Mouse (Mus musculus): ENCODE measurements around the gene Fcer1g. TPM values are rescaled to one million over a fixed set of nuclear protein-coding genes. Genes with fewer than 3 reads are reported as not detected.

Fcer1g gene
- polyA plus RNA-seq, 1 experiment from 2014 or later: 33.8 TPM

- Histone ChIP-seq H3K27me3 (no peaks in the 10 kb centered on the region), H3K27ac (no peak overlapping the region), H3K4me1 (replicated peaks) (no peaks in the 10 kb centered on the region), H3K4me2 (no peak overlapping the region), H3K36me3 (peaks cover 49% of the 10 kb centered on the region), H3K4me3 (no peak overlapping the region), H3K9me3 (no peaks in the 10 kb centered on the region), H3K9ac (0 out of 2 replicates have a peak overlapping the region, but pooled peaks have one; percentile 19)
- ATAC-seq (ENCODE audit: low FRiP score): no peak
- WGBS: 87% methylated on average over 12 of the region's 12 CpGs
Observed at GRCm38 (mm10) chr1:171232800-171233730, 1.1 kb downstream of the Fcer1g start.

DNA sequence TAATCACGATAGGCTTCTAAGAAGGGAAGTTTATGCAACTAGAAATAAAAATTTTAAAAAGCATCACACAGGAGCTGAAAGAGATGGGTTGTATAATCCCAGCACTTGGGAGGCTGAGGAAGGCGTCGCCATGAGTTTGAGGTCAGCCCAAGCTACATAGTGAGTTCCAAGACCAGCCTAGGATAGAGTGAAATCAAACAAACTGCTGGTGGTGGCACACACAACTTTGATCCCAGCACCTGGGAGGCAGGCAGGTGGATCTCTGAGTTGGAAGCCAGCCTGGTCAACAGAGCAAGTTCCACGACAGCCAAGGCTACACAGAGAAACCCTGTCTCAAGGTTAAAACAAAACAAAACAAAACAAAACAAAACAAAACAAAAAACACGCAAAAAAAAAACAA is 1.8 kb downstream of the Fcer1g start:
- ATAC-seq (ENCODE audit: low FRiP score): no peak
- Histone ChIP-seq H3K9ac (no peak overlapping the region), H3K4me2 (no peak overlapping the region), H3K36me3 (peaks cover 42% of the 10 kb centered on the region), H3K9me3 (no peaks in the 10 kb centered on the region), H3K4me1 (replicated peaks) (no peaks in the 10 kb centered on the region), H3K4me3 (no peak overlapping the region), H3K27ac (no peak overlapping the region), H3K27me3 (no peaks in the 10 kb centered on the region)
- 91% methylated on average over 5 of the region's 5 CpGs for WGBS

DNA sequence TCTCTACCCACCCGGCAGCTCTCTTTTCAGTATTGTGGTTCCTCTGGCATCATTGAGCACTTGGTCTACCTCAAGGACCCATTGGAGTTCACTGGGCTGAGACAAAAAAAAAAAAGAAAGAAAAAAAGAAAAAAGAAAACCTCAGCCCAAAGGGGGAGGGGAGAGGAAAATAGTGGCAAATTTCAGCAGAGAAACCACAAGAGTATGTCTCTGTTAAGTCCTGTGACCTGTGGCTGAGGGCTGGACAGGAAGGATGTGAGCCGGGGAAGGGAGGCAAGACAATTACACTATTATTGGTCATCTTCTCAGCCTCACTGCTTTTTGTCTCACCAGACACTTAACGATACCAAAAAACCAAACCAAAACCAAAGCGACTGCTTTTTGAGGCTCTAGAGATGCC is 2.3 kb downstream of the Fcer1g start:
- no peak overlapping the region for H3K4me3 ChIP-seq
- no peaks in the 10 kb centered on the region for H3K9me3 ChIP-seq
- ATAC-seq (ENCODE audit: low FRiP score): no peak
- peaks cover 37% of the 10 kb centered on the region for H3K36me3 ChIP-seq
- 77% methylated on average over 4 of the region's 4 CpGs for WGBS
- no peaks in the 10 kb centered on the region for H3K4me1 ChIP-seq (replicated peaks)
- H3K9ac ChIP-seq: no peak overlapping the region
- no peaks in the 10 kb centered on the region for H3K27me3 ChIP-seq
- no peak overlapping the region for H3K4me2 ChIP-seq
- H3K27ac ChIP-seq: no peak overlapping the region

GRCm38 (mm10) chr1:171230215-171230614 is 4.0 kb downstream of the Fcer1g start:
- Histone ChIP-seq H3K4me3 (no peak overlapping the region), H3K9me3 (no peaks in the 10 kb centered on the region), H3K9ac (no peak overlapping the region), H3K27me3 (no peaks in the 10 kb centered on the region), H3K4me1 (replicated peaks) (no peaks in the 10 kb centered on the region), H3K4me2 (no peak overlapping the region), H3K36me3 (peaks cover 21% of the 10 kb centered on the region), H3K27ac (no peak overlapping the region)
- ATAC-seq (ENCODE audit: low FRiP score): no peak
- WGBS: 64% methylated on average over 3 of the region's 3 CpGs

- no peak overlapping the region for H3K4me2 ChIP-seq
- WGBS: 66% methylated on average over 6 of the region's 6 CpGs
- no peaks in the 10 kb centered on the region for H3K27me3 ChIP-seq
- no peak overlapping the region for H3K9ac ChIP-seq
- no peak overlapping the region for H3K27ac ChIP-seq
- peaks cover 16% of the 10 kb centered on the region for H3K36me3 ChIP-seq
- H3K9me3 ChIP-seq: no peaks in the 10 kb centered on the region
- H3K4me3 ChIP-seq: no peak overlapping the region
- ATAC-seq (ENCODE audit: low FRiP score): no peak
- H3K4me1 ChIP-seq (replicated peaks): no peaks in the 10 kb centered on the region
Observed at GRCm38 (mm10) chr1:171229750-171230149, 4.4 kb downstream of the Fcer1g start.

- Histone ChIP-seq H3K4me3 (no peak overlapping the region), H3K9ac (no peak overlapping the region), H3K36me3 (no peaks in the 10 kb centered on the region), H3K27ac (no peak overlapping the region), H3K4me2 (no peak overlapping the region), H3K27me3 (no peaks in the 10 kb centered on the region), H3K4me1 (replicated peaks) (peaks cover 3% of the 10 kb centered on the region; the same call in 1 of the 2 replicates), H3K9me3 (no peaks in the 10 kb centered on the region)
- no peak for ATAC-seq (ENCODE audit: low FRiP score)
- WGBS: 79% methylated on average over 1 of the region's 1 CpGs
Observed at GRCm38 (mm10) chr1:171227879-171228278, 6.3 kb downstream of the Fcer1g start.

GRCm38 (mm10) chr1:171226780-171227179 is 7.4 kb downstream of the Fcer1g start:
- Histone ChIP-seq H3K4me2 (no peak overlapping the region), H3K27me3 (no peaks in the 10 kb centered on the region), H3K36me3 (no peaks in the 10 kb centered on the region), H3K9ac (no peak overlapping the region), H3K9me3 (no peaks in the 10 kb centered on the region), H3K4me1 (replicated peaks) (peaks cover 6% of the 10 kb centered on the region; the same call in 1 of the 2 replicates), H3K27ac (no peak overlapping the region), H3K4me3 (no peak overlapping the region)
- no peak for ATAC-seq (ENCODE audit: low FRiP score)
- WGBS: 48% methylated on average over 4 of the region's 4 CpGs

DNA sequence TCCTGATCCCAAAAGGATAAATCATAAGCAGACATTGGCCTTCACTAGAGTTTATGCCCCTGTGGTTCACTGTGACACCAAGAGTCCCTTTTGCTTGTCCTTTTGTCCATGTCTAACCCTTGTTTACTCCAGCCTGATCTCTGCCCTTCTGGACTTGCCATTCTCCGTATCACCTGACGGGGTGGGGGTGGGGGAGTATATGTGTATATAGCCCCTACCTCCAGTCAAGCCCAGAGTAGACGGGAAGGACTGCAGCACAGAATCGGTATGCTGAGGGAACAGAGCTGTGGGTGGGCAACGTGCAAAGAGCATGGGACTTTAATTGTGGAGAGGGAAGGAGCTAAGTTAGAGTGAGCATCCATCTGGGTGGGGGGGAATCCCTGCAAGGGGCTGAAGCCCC is 9.3 kb downstream of the Fcer1g start, which contains the start of gene Apoa2:
TSS of gene Apoa2 (plus strand) at position 198 of the 400 bp plus-strand sequence.
- Histone ChIP-seq H3K36me3 (peaks cover 3% of the 10 kb centered on the region), H3K9me3 (no peaks in the 10 kb centered on the region), H3K9ac (no peak within 1 kb of the TSS), H3K27ac (no peak within 1 kb of the TSS), H3K27me3 (no peaks in the 10 kb centered on the region), H3K4me1 (replicated peaks) (peaks cover 18% of the 10 kb centered on the region), H3K4me3 (no peak within 1 kb of the TSS), H3K4me2 (no peak within 1 kb of the TSS)
- 81% methylated on average over 5 of the region's 5 CpGs for WGBS
- ATAC-seq (ENCODE audit: low FRiP score): no peak

- WGBS: 89% methylated on average over 2 of the region's 2 CpGs
- Histone ChIP-seq H3K9me3 (no peaks in the 10 kb centered on the region), H3K4me3 (no peak overlapping the region), H3K36me3 (peaks cover 12% of the 10 kb centered on the region), H3K9ac (no peak overlapping the region), H3K27me3 (no peaks in the 10 kb centered on the region), H3K4me2 (no peak overlapping the region), H3K4me1 (replicated peaks) (peaks cover 18% of the 10 kb centered on the region), H3K27ac (no peak overlapping the region)
- no peak for ATAC-seq (ENCODE audit: low FRiP score)
Observed at GRCm38 (mm10) chr1:171223796-171224195, 10.4 kb downstream of the Fcer1g start.

DNA sequence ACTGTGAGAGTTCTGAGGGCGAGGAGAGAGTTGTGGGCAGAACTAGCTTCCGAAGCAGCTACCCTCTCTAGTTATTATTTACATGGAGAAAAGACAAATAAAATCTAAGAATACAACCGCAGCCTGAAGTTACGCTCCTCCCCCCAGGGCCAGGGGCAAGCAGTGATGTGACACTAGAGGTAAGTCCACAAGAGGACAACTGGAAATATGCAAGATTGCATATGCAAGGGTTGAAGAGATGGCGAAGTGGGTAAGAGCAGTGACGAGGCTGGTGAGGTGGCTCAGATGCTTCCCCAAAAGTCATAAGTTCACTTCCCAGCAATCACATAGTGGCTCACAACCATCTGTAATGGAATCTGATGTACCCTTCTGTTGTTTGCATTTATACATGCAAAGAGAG is 11.0 kb downstream of the Fcer1g start:
- no peaks in the 10 kb centered on the region for H3K27me3 ChIP-seq
- H3K27ac ChIP-seq: peak overlapping the region; percentile 77; the same call in 1 of the 2 replicates
- peaks cover 18% of the 10 kb centered on the region for H3K36me3 ChIP-seq
- 86% methylated on average over 6 of the region's 6 CpGs for WGBS
- H3K4me3 ChIP-seq: peak overlapping the region; percentile 60
- no peak for ATAC-seq (ENCODE audit: low FRiP score)
- H3K9me3 ChIP-seq: no peaks in the 10 kb centered on the region
- no peak overlapping the region for H3K9ac ChIP-seq
- H3K4me2 ChIP-seq: peak overlapping the region; percentile 86
- H3K4me1 ChIP-seq (replicated peaks): peaks cover 18% of the 10 kb centered on the region

- Histone ChIP-seq H3K27me3 (no peaks in the 10 kb centered on the region), H3K4me1 (replicated peaks) (peaks cover 18% of the 10 kb centered on the region), H3K9me3 (no peaks in the 10 kb centered on the region), H3K9ac (peak within 1 kb of the TSS; percentile 77), H3K27ac (peak within 1 kb of the TSS; percentile 77), H3K36me3 (peaks cover 20% of the 10 kb centered on the region), H3K4me2 (peak within 1 kb of the TSS; percentile 86), H3K4me3 (peak within 1 kb of the TSS; percentile 60)
- 1% methylated on average over 28 of the region's 28 CpGs for WGBS
- ATAC-seq (ENCODE audit: low FRiP score): peak; percentile 96
Observed at GRCm38 (mm10) chr1:171222238-171223155, 11.7 kb downstream of the Fcer1g start, which contains the start of gene Tomm40l. Tomm40l (minus strand) TSS chr1:171222514.

All from hindbrain, embryonic 13.5 days (tissue).